Mouse (Mus musculus): ENCODE measurements around the gene Cdh4. TPM values are rescaled to one million over a fixed set of nuclear protein-coding genes. Genes with fewer than 3 reads are reported as not detected.

The Cdh4 gene
- polyA plus RNA-seq, 1 experiment from 2014 or later, result 42.8 TPM

GRCm38 (mm10) chr2:179580415-179580814 lies 138.2 kb downstream of the Cdh4 start:
- WGBS, result 69% methylated on average over 4 of the region's 4 CpGs
- ATAC-seq (ENCODE audit: low FRiP score, low TSS enrichment), result no peak

DNA sequence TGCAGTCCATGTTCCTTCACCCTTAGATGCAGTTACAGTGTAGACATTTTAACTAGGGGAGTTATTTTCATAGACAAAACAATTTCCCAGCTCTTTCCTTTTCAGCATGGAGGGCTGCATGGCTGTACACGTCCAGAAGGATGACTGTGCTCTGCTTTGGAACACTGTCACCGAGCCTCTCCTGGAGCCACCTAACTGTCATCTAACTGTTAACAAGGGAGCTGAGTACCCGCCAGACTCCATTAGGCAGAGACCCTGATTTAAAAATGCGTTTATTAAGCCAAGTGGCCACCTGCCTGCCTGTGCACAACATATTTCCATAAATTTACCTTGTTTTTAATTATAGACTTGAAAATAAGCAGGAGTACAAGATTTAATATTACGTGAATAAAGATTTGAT lies 138.8 kb downstream of the Cdh4 start:
- 68% methylated on average over 5 of the region's 5 CpGs for WGBS

More at GRCm38 (mm10) chr2:179580415-179580814, 138.2 kb downstream of the Cdh4 start:
- H3K4me1 ChIP-seq (ENCODE audit: control insufficient read depth, insufficient read depth, low read length), result peaks cover 18% of the 10 kb centered on the region
- H3K4me2 ChIP-seq (ENCODE audit: low read length), result no peak overlapping the region
- no peaks in the 10 kb centered on the region for H3K36me3 ChIP-seq (ENCODE audit: control insufficient read depth, insufficient read depth, low read length)
- H3K9me3 ChIP-seq (ENCODE audit: control insufficient read depth, low read length), result no peaks in the 10 kb centered on the region
- H3K4me3 ChIP-seq (replicated peaks; ENCODE audit: low read depth, low read length), result no peak overlapping the region
- DNase-seq, result no peak
- no peak overlapping the region for H3K27ac ChIP-seq (replicated peaks; ENCODE audit: low read depth, low read length)
- no peak overlapping the region for H3K9ac ChIP-seq (replicated peaks; ENCODE audit: low read length)
- H3K27me3 ChIP-seq (ENCODE audit: control insufficient read depth, insufficient read depth, low read length), result no peaks in the 10 kb centered on the region

GRCm38 (mm10) chr2:179582966-179583365 lies 140.7 kb downstream of the Cdh4 start:
- Histone ChIP-seq H3K4me2 (ENCODE audit: low read length) (peak overlapping the region; percentile 25), H3K9ac (replicated peaks; ENCODE audit: low read length) (no peak overlapping the region), H3K27me3 (ENCODE audit: control insufficient read depth, insufficient read depth, low read length) (no peaks in the 10 kb centered on the region), H3K9me3 (ENCODE audit: control insufficient read depth, low read length) (no peaks in the 10 kb centered on the region), H3K4me3 (replicated peaks; ENCODE audit: low read depth, low read length) (no peak overlapping the region), H3K27ac (replicated peaks; ENCODE audit: low read depth, low read length) (peak overlapping the region; percentile 66), H3K4me1 (ENCODE audit: control insufficient read depth, insufficient read depth, low read length) (peaks cover 18% of the 10 kb centered on the region), H3K36me3 (ENCODE audit: control insufficient read depth, insufficient read depth, low read length) (no peaks in the 10 kb centered on the region)
- WGBS, result 58% methylated on average over 16 of the region's 16 CpGs
- ATAC-seq (ENCODE audit: low FRiP score, low TSS enrichment), result no peak
- DNase-seq, result peak; percentile 64

More for the DNA sequence above, 138.8 kb downstream of the Cdh4 start:
- Histone ChIP-seq H3K9me3 (ENCODE audit: control insufficient read depth, low read length) (no peaks in the 10 kb centered on the region), H3K27me3 (ENCODE audit: control insufficient read depth, insufficient read depth, low read length) (no peaks in the 10 kb centered on the region), H3K9ac (replicated peaks; ENCODE audit: low read length) (no peak overlapping the region), H3K27ac (replicated peaks; ENCODE audit: low read depth, low read length) (no peak overlapping the region), H3K36me3 (ENCODE audit: control insufficient read depth, insufficient read depth, low read length) (no peaks in the 10 kb centered on the region), H3K4me3 (replicated peaks; ENCODE audit: low read depth, low read length) (no peak overlapping the region), H3K4me2 (ENCODE audit: low read length) (no peak overlapping the region), H3K4me1 (ENCODE audit: control insufficient read depth, insufficient read depth, low read length) (peaks cover 18% of the 10 kb centered on the region)
- no peak for DNase-seq
- ATAC-seq (ENCODE audit: low FRiP score, low TSS enrichment), result no peak

DNA sequence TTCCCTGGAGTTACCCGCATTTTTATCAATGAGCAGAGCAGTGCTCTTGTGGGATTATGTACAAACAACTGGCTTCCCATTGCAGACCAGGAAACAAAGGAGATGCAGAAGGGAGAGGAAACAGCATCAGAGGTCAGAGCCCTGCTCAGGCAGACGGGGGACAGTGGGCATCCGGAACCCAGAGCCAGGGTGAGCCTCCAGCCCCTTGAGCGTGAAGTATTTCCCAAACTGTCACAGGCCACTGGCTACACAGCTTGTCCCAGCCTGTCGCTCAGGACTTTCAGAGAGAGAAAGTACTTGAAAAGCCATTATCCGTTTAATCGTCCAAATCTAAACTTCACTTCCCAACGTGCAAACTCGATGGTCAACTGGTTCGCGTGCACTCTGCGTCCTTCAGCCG lies 142.4 kb downstream of the Cdh4 start:
- H3K9ac ChIP-seq (replicated peaks; ENCODE audit: low read length), result no peak overlapping the region
- H3K4me2 ChIP-seq (ENCODE audit: low read length), result no peak overlapping the region
- no peak overlapping the region for H3K27ac ChIP-seq (replicated peaks; ENCODE audit: low read depth, low read length)
- no peak overlapping the region for H3K4me3 ChIP-seq (replicated peaks; ENCODE audit: low read depth, low read length)
- DNase-seq (no peak), ATAC-seq (ENCODE audit: low FRiP score, low TSS enrichment) (no peak)
- peaks cover 18% of the 10 kb centered on the region for H3K4me1 ChIP-seq (ENCODE audit: control insufficient read depth, insufficient read depth, low read length)
- H3K36me3 ChIP-seq (ENCODE audit: control insufficient read depth, insufficient read depth, low read length), result no peaks in the 10 kb centered on the region
- WGBS, result 28% methylated on average over 13 of the region's 13 CpGs
- H3K9me3 ChIP-seq (ENCODE audit: control insufficient read depth, low read length), result no peaks in the 10 kb centered on the region
- no peaks in the 10 kb centered on the region for H3K27me3 ChIP-seq (ENCODE audit: control insufficient read depth, insufficient read depth, low read length)

- H3K4me3 ChIP-seq (replicated peaks; ENCODE audit: low read depth, low read length), result no peak overlapping the region
- DNase-seq, result no peak
- whole genome bisulfite sequencing, result 82% methylated on average over 11 of the region's 11 CpGs
- no peak overlapping the region for H3K9ac ChIP-seq (replicated peaks; ENCODE audit: low read length)
- ATAC-seq (ENCODE audit: low FRiP score, low TSS enrichment), result no peak
- no peaks in the 10 kb centered on the region for H3K36me3 ChIP-seq (ENCODE audit: control insufficient read depth, insufficient read depth, low read length)
- peaks cover 18% of the 10 kb centered on the region for H3K4me1 ChIP-seq (ENCODE audit: control insufficient read depth, insufficient read depth, low read length)
- H3K9me3 ChIP-seq (ENCODE audit: control insufficient read depth, low read length), result no peaks in the 10 kb centered on the region
- no peak overlapping the region for H3K27ac ChIP-seq (replicated peaks; ENCODE audit: low read depth, low read length)
- no peak overlapping the region for H3K4me2 ChIP-seq (ENCODE audit: low read length)
- no peaks in the 10 kb centered on the region for H3K27me3 ChIP-seq (ENCODE audit: control insufficient read depth, insufficient read depth, low read length)
Observed at GRCm38 (mm10) chr2:179586436-179586835, 144.2 kb downstream of the Cdh4 start.

- no peaks in the 10 kb centered on the region for H3K9me3 ChIP-seq (ENCODE audit: control insufficient read depth, low read length)
- H3K4me3 ChIP-seq (replicated peaks; ENCODE audit: low read depth, low read length), result no peak overlapping the region
- DNase-seq (no peak), ATAC-seq (ENCODE audit: low FRiP score, low TSS enrichment) (no peak)
- H3K9ac ChIP-seq (replicated peaks; ENCODE audit: low read length), result no peak overlapping the region
- no peaks in the 10 kb centered on the region for H3K36me3 ChIP-seq (ENCODE audit: control insufficient read depth, insufficient read depth, low read length)
- H3K27me3 ChIP-seq (ENCODE audit: control insufficient read depth, insufficient read depth, low read length), result no peaks in the 10 kb centered on the region
- H3K4me2 ChIP-seq (ENCODE audit: low read length), result no peak overlapping the region
- peaks cover 18% of the 10 kb centered on the region for H3K4me1 ChIP-seq (ENCODE audit: control insufficient read depth, insufficient read depth, low read length)
- H3K27ac ChIP-seq (replicated peaks; ENCODE audit: low read depth, low read length), result no peak overlapping the region
- 91% methylated on average over 2 of the region's 2 CpGs for WGBS
Observed at GRCm38 (mm10) chr2:179587069-179587468, 144.8 kb downstream of the Cdh4 start.

GRCm38 (mm10) chr2:179591661-179592060 lies 149.4 kb downstream of the Cdh4 start:
- Histone ChIP-seq H3K9ac (replicated peaks; ENCODE audit: low read length) (no peak overlapping the region), H3K27me3 (ENCODE audit: control insufficient read depth, insufficient read depth, low read length) (no peaks in the 10 kb centered on the region), H3K4me3 (replicated peaks; ENCODE audit: low read depth, low read length) (no peak overlapping the region), H3K9me3 (ENCODE audit: control insufficient read depth, low read length) (no peaks in the 10 kb centered on the region), H3K27ac (replicated peaks; ENCODE audit: low read depth, low read length) (no peak overlapping the region), H3K36me3 (ENCODE audit: control insufficient read depth, insufficient read depth, low read length) (no peaks in the 10 kb centered on the region), H3K4me1 (ENCODE audit: control insufficient read depth, insufficient read depth, low read length) (no peaks in the 10 kb centered on the region), H3K4me2 (ENCODE audit: low read length) (no peak overlapping the region)
- no peak for DNase-seq
- ATAC-seq (ENCODE audit: low FRiP score, low TSS enrichment), result no peak
- WGBS, result 21% methylated on average over 5 of the region's 5 CpGs

DNA sequence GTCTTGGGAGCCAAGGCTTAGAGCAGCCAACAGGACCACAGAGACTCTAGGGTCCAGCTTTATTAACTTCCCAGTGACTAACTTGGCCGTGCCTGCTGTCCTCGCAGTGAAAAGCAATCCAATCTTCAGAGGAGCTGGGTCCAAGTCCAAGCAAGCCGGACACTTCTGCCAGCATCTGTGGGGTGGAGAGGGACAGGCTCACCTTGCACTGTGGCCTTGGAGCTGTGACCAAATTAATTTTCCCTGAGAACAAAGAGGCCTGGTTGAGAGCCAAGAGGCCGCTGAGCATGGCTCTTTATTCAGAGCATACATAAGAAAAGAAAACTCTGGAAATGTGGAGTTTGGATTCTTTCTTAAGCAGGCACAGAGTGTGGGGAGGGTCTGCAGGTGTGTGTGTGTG lies 152.8 kb downstream of the Cdh4 start:
- no peak for DNase-seq
- Histone ChIP-seq H3K4me3 (replicated peaks; ENCODE audit: low read depth, low read length) (no peak overlapping the region), H3K9me3 (ENCODE audit: control insufficient read depth, low read length) (no peaks in the 10 kb centered on the region), H3K9ac (replicated peaks; ENCODE audit: low read length) (no peak overlapping the region), H3K36me3 (ENCODE audit: control insufficient read depth, insufficient read depth, low read length) (no peaks in the 10 kb centered on the region), H3K4me2 (ENCODE audit: low read length) (no peak overlapping the region), H3K27ac (replicated peaks; ENCODE audit: low read depth, low read length) (no peak overlapping the region), H3K27me3 (ENCODE audit: control insufficient read depth, insufficient read depth, low read length) (no peaks in the 10 kb centered on the region), H3K4me1 (ENCODE audit: control insufficient read depth, insufficient read depth, low read length) (peaks cover 4% of the 10 kb centered on the region; the same call in 1 of the 2 replicates)
- 75% methylated on average over 4 of the region's 4 CpGs for WGBS
- ATAC-seq (ENCODE audit: low FRiP score, low TSS enrichment), result no peak

DNA sequence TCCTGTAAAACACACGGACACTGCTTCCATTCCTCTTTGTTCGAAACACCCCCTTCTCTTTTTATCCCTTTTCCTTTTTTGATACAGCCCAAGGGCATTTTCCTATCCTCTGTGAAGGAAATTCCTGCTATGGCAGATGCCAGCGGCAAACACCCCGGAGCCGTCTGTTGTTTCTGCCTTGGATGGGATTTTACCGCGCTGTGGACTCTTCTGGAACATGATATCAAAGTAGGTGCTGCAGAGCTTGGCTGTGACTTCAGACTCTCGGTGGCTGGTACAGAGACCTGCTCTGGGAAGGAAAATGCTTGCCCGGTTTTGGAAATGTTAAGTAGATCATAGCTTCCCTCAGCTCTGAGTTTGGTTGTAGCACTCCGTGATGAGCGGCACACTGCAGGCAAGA lies 156.7 kb downstream of the Cdh4 start:
- DNase-seq (no peak), ATAC-seq (ENCODE audit: low FRiP score, low TSS enrichment) (no peak)
- no peaks in the 10 kb centered on the region for H3K36me3 ChIP-seq (ENCODE audit: control insufficient read depth, insufficient read depth, low read length)
- H3K4me1 ChIP-seq (ENCODE audit: control insufficient read depth, insufficient read depth, low read length), result peaks cover 4% of the 10 kb centered on the region; the same call in 1 of the 2 replicates
- H3K4me2 ChIP-seq (ENCODE audit: low read length), result no peak overlapping the region
- no peak overlapping the region for H3K4me3 ChIP-seq (replicated peaks; ENCODE audit: low read depth, low read length)
- H3K9me3 ChIP-seq (ENCODE audit: control insufficient read depth, low read length), result no peaks in the 10 kb centered on the region
- no peak overlapping the region for H3K27ac ChIP-seq (replicated peaks; ENCODE audit: low read depth, low read length)
- no peak overlapping the region for H3K9ac ChIP-seq (replicated peaks; ENCODE audit: low read length)
- H3K27me3 ChIP-seq (ENCODE audit: control insufficient read depth, insufficient read depth, low read length), result no peaks in the 10 kb centered on the region
- WGBS, result 68% methylated on average over 11 of the region's 11 CpGs

Measured in midbrain, embryonic 14.5 days (tissue).